Mouse (Mus musculus) ES-E14 (cell line): ENCODE data around the gene Tmem72.

Experiments used
- CHD2 ChIP-seq: IDR thresholded peaks from 2 replicates; pipeline ENCODE4 v1.6.1; 2014; ENCODE audit warnings: mild to moderate bottlenecking, low read depth, low read length, inconsistent platforms
- ZC3H11A ChIP-seq: IDR thresholded peaks from 2 replicates; pipeline ENCODE4 v1.6.1; 2012; ENCODE audit warnings: low read depth, mild to moderate bottlenecking, inconsistent platforms, low read length, borderline replicate concordance

DNA sequence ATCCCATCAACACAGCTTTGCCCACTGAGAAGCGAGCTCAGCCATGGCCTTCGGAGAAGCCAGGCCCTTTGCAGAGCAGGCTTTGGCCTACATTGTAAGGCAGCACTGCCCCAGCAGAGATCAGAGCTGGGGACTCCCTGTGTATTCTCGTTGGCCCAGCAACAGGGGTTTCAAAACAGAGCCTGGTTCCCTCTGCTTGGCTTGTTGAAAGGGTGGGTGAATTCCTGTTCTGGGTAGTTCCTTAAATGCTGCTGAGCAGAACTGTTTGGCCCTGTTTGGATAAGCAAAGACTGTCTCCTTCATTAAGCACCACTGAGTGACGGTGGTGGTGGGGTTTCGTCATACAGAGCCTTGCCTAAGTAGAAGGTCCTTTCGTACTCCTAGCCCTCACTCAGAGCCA, 52.7 kb downstream of the Tmem72 start:
- TF ChIP-seq ZC3H11A (no peak), CHD2 (no peak)
